Mouse (Mus musculus): Measurements from ENCODE around the gene Insyn1.

The Insyn1 gene
- long read RNA-seq, experiment 1, result 0 reads
- long read RNA-seq, experiment 2, result 0 reads

- intact Hi-C loops (cut with DNase I), result no loop called here
Observed at GRCm38 (mm10) chr9:58487851-58488801, at the start of gene Insyn1. TSS of gene Insyn1 (plus strand) at chr9:58488603.

GRCm38 (mm10) chr9:58438921-58439396, 49.4 kb upstream of the Insyn1 start:
- intact Hi-C loops (cut with DNase I), result no loop called here

- intact Hi-C loops (cut with DNase I), result no loop called here
Observed at GRCm38 (mm10) chr9:58440100-58440499, 48.3 kb upstream of the Insyn1 start.

- intact Hi-C loops (cut with DNase I), result no loop called here
Observed at GRCm38 (mm10) chr9:58440614-58441013, 47.8 kb upstream of the Insyn1 start.

GRCm38 (mm10) chr9:58441351-58442104, 46.9 kb upstream of the Insyn1 start:
- intact Hi-C loops (cut with DNase I), result no loop called here

- intact Hi-C loops (cut with DNase I), result no loop called here
Observed at GRCm38 (mm10) chr9:58442105-58443010, 46.0 kb upstream of the Insyn1 start.

- intact Hi-C loops (cut with DNase I), result no loop called here
Observed at GRCm38 (mm10) chr9:58443061-58443460, 45.3 kb upstream of the Insyn1 start.

GRCm38 (mm10) chr9:58446829-58447228, 41.6 kb upstream of the Insyn1 start:
- intact Hi-C loops (cut with DNase I), result no loop called here

- intact Hi-C loops (cut with DNase I), result no loop called here
Observed at GRCm38 (mm10) chr9:58447997-58448595, 40.3 kb upstream of the Insyn1 start.

- intact Hi-C loops (cut with DNase I), result no loop called here
Observed at GRCm38 (mm10) chr9:58449526-58449925, 38.9 kb upstream of the Insyn1 start.

GRCm38 (mm10) chr9:58453791-58454378, 34.5 kb upstream of the Insyn1 start:
- intact Hi-C loops (cut with DNase I), result no loop called here

GRCm38 (mm10) chr9:58454886-58455285, 33.5 kb upstream of the Insyn1 start:
- intact Hi-C loops (cut with DNase I), result no loop called here

GRCm38 (mm10) chr9:58455798-58456197, 32.6 kb upstream of the Insyn1 start:
- intact Hi-C loops (cut with DNase I), result no loop called here

GRCm38 (mm10) chr9:58457481-58457955, 30.9 kb upstream of the Insyn1 start:
- intact Hi-C loops (cut with DNase I), result no loop called here

- intact Hi-C loops (cut with DNase I), result no loop called here
Observed at GRCm38 (mm10) chr9:58458341-58458740, 30.1 kb upstream of the Insyn1 start.

GRCm38 (mm10) chr9:58458856-58459553, 29.4 kb upstream of the Insyn1 start:
- intact Hi-C loops (cut with DNase I), result no loop called here

GRCm38 (mm10) chr9:58467345-58468025, 20.9 kb upstream of the Insyn1 start:
- intact Hi-C loops (cut with DNase I), result no loop called here

GRCm38 (mm10) chr9:58470466-58470865, 17.9 kb upstream of the Insyn1 start:
- intact Hi-C loops (cut with DNase I), result no loop called here
